Mouse (Mus musculus) small intestine, adult 2 months (tissue): ENCODE data around the gene Elovl3.

Experiments
- CTCF ChIP-seq: fragments of 200-500 bp; IDR thresholded peaks from 2 replicates; pipeline ENCODE4 v1.5.1; 2012; ENCODE audit warnings: low read depth, mild to moderate bottlenecking, control low read depth, inconsistent platforms, low read length, moderate library complexity, mixed read lengths; ENCODE audit not compliant: insufficient replicate concordance, insufficient read length; ENCODE audit errors: extremely low read depth
- POLR2A ChIP-seq: fragments of 200-500 bp; IDR thresholded peaks from 2 replicates; pipeline ENCODE4 v1.6.1; 2012; ENCODE audit warnings: low read depth, mild to moderate bottlenecking, control low read depth, inconsistent platforms, low read length, moderate library complexity

- TF ChIP-seq POLR2A (no peak), CTCF (no peak)
Observed at GRCm38 (mm10) chr19:46099561-46099960, 32.1 kb upstream of the Elovl3 start.
